Mouse (Mus musculus) spleen, adult 2 months (tissue): ENCODE results near the gene Clec4f. TPM values are rescaled to one million over a fixed set of nuclear protein-coding genes. Genes with fewer than 3 reads are reported as not detected.

Experiments
- DNase-seq, 2 experiments: peaks; one replicate each; pipeline versions ENCODE4 v3.0.0 to v3.0.0-alpha.2; 2012 to 2021; ENCODE audit warnings: low spot score in 2 of 2, low read depth in 1 of 2
- H3K27ac ChIP-seq: fragments of 200-500 bp; 2 replicates; pipeline ENCODE4 v1.5.1; 2012; ENCODE audit warnings: low read length, inconsistent platforms; ENCODE audit not compliant: insufficient read depth
- H3K27me3 ChIP-seq: fragments of 200-500 bp; 2 replicates; pipeline ENCODE4 v1.6.1; 2012; ENCODE audit warnings: mild to moderate bottlenecking, moderate library complexity, low read length, inconsistent platforms; ENCODE audit not compliant: control insufficient read depth, insufficient read depth
- H3K36me3 ChIP-seq: fragments of 200-500 bp; 2 replicates; pipeline ENCODE4 v1.6.1; 2012; ENCODE audit warnings: mild to moderate bottlenecking, low read length, inconsistent platforms; ENCODE audit not compliant: control insufficient read depth, insufficient read depth
- H3K4me1 ChIP-seq: fragments of 200-500 bp; 2 replicates; pipeline ENCODE4 v1.6.1; 2011; ENCODE audit warnings: inconsistent platforms; ENCODE audit not compliant: control insufficient read depth, insufficient read depth, insufficient read length
- H3K4me3 ChIP-seq: fragments of 200-500 bp; 2 replicates; pipeline ENCODE4 v1.5.1; 2011; ENCODE audit warnings: mild to moderate bottlenecking, inconsistent platforms; ENCODE audit not compliant: insufficient read depth, insufficient read length; ENCODE audit errors: extremely low read depth
- CTCF ChIP-seq: fragments of 200-500 bp; IDR thresholded peaks from 2 replicates; pipeline ENCODE4 v1.5.1; 2011; ENCODE audit warnings: mild to moderate bottlenecking, inconsistent platforms; ENCODE audit not compliant: insufficient read depth, insufficient read length, insufficient replicate concordance; ENCODE audit errors: extremely low read depth
- POLR2A ChIP-seq: fragments of 200-500 bp; IDR thresholded peaks from 2 replicates; pipeline ENCODE4 v1.6.1; 2011; ENCODE audit warnings: low read depth, low read length, inconsistent platforms
- WGBS: fragments of 180-500 bp; shearing (Covaris S2); methylation state at CpG from one replicate; pipeline ENCODE4 v1.1.7; 2018; 5-methylcytosine and 5-hydroxymethylcytosine counted together
- polyA plus RNA-seq: library from polyadenylated mRNA; depleted of rRNA; stranded (reverse); fragments of >200 nt; gene quantifications from 2 replicates; pipeline ENCODE4 v1.2.3, GENCODE M21; 2012; rRNA removed

Clec4f gene
- polyA plus RNA-seq: not detected in 2 replicates

DNA sequence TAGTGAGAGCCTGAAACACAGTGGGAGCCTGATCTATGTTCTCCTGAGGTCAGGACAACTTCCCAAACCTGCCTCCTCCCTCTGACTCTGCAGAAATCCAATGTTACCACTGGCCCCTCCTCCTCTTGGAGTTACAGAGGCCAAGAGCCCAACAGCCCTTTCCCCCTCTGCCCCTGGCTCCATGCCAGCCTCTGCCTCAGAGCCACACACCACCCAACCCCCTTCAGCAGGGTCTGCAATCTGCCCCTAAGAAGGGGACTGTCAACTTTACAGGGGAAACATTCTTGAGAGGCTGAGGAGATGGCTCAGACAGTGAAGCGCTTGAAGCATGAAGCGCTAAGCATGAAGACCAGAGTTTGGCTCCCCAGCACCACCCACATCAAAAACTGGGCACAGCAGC lies at the start of gene Clec4f:
TSS of gene Clec4f (minus strand) at position 101 of the 400 bp plus-strand sequence.
- no peak for DNase-seq
- peaks cover 6% of the 10 kb centered on the region; the same call in 1 of the 2 replicates for H3K4me1 ChIP-seq
- no peaks in the 10 kb centered on the region for H3K36me3 ChIP-seq
- WGBS: 96% methylated on average over 2 of the region's 2 CpGs
- no peak within 1 kb of the TSS for H3K4me3 ChIP-seq
- no peaks in the 10 kb centered on the region for H3K27me3 ChIP-seq
- H3K27ac ChIP-seq: no peak within 1 kb of the TSS
- TF ChIP-seq CTCF: no peak
- no peak for TF ChIP-seq POLR2A

DNA sequence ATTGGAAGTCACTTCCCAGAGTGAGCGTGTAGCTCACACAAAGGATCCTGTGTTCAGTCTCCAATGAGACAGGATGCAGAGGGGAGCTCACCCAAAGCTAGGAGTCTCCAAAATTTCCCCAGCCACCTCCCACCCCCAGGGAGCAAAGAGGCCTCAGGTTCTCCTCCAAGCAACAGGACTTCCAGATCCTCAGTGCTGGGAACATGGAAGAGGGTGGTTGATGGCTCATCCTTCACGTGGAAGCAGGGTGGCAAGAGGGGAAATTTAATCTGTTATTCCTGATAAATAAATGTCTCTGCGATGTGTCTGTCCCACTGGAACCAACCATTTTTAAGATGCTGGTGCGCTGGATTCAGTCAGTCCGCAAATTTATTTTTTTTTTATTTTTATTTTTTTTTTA lies 48.7 kb upstream of the Clec4f start:
- no peak for DNase-seq
- Histone ChIP-seq H3K4me3 (no peak overlapping the region), H3K4me1 (no peaks in the 10 kb centered on the region), H3K36me3 (no peaks in the 10 kb centered on the region), H3K27ac (no peak overlapping the region), H3K27me3 (peaks cover 17% of the 10 kb centered on the region)
- WGBS: 30% methylated on average over 5 of the region's 5 CpGs
- TF ChIP-seq POLR2A: no peak
- TF ChIP-seq CTCF: no peak

DNA sequence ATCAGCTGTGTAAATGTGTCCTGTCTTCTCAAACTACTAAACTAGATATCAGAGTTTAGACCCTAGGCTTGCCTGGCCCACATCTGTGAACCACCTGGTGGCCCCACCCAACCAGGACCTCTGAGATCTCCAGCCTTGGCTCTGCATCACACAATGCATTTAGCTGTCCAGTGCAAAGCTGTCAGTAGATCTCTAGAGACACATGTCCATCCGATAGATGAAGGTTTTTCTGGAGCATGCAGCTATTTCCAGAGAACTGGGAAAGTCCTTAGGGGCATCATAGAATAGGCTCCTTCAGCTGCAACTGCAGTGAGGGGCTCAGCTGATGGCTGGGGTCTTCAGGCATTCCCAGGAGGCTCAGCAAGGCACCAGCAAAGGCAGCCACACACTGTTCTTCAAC lies 48.3 kb upstream of the Clec4f start:
- H3K27me3 ChIP-seq: peaks cover 17% of the 10 kb centered on the region
- no peak overlapping the region for H3K27ac ChIP-seq
- no peaks in the 10 kb centered on the region for H3K4me1 ChIP-seq
- WGBS: 19% methylated on average over 1 of the region's 1 CpGs
- DNase-seq: no peak
- TF ChIP-seq CTCF: no peak
- TF ChIP-seq POLR2A: no peak
- no peak overlapping the region for H3K4me3 ChIP-seq
- H3K36me3 ChIP-seq: no peaks in the 10 kb centered on the region

DNA sequence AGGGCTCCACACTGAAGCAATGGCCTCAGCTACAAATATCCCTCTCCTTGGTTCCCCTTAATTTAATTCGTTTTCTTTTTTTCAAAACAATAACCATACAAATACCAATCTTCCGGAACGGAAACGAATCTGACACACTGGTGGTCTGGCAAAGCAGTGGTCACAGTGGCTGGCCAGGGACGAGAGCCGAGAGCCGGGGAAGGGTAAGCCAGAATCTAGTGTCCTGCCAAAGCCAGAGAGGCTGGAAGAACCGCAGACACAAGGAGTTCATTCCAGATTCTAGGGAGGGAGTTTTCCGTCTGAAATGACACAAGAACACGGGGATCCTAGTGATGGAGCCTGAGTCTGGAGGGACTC lies 47.7 kb upstream of the Clec4f start:
- Histone ChIP-seq H3K36me3 (no peaks in the 10 kb centered on the region), H3K27me3 (peaks cover 20% of the 10 kb centered on the region), H3K4me3 (no peak overlapping the region), H3K4me1 (no peaks in the 10 kb centered on the region), H3K27ac (no peak overlapping the region)
- WGBS: 4% methylated on average over 10 of the region's 10 CpGs
- no peak for DNase-seq
- TF ChIP-seq POLR2A (no peak), CTCF (no peak)

DNA sequence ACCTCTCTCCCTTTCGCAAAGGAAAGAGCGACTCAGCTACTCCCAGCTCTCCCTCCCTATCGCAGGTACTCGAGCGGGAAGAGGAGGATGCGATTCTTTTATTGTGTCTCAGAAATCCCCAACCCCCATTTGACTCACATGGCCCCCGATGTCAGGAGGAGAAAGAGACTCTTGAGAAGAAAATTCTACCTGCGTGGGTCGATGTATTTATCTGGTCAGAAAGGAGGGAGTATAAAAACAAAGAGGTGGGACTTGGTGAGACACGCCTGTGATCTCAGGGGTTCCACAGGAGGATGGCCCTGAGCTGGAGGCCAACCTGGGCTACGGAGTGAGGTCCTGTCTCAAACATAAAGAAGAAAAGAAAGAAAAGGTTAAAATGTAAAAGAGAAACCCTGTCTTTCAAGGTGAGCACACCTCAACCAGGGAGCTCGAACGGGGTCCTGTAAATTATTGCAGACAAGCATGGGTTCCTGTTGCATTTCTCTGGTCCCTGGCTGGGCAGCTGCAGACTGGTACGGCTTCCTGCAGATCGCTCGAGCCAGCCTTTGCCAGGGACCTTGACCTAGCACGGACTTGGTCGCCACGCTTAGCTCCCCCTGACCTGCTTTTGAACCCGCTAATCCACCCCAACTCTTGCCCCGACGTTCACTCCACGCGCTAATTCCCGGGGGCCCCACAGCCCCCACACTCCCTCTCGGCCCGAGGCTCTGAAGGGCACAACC lies 47.2 kb upstream of the Clec4f start:
- no peaks in the 10 kb centered on the region for H3K4me1 ChIP-seq
- H3K4me3 ChIP-seq: no peak overlapping the region
- 5% methylated on average over 27 of the region's 27 CpGs for WGBS
- H3K36me3 ChIP-seq: no peaks in the 10 kb centered on the region
- DNase-seq: no peak
- TF ChIP-seq POLR2A (no peak), CTCF (no peak)
- peaks cover 20% of the 10 kb centered on the region for H3K27me3 ChIP-seq
- H3K27ac ChIP-seq: no peak overlapping the region

DNA sequence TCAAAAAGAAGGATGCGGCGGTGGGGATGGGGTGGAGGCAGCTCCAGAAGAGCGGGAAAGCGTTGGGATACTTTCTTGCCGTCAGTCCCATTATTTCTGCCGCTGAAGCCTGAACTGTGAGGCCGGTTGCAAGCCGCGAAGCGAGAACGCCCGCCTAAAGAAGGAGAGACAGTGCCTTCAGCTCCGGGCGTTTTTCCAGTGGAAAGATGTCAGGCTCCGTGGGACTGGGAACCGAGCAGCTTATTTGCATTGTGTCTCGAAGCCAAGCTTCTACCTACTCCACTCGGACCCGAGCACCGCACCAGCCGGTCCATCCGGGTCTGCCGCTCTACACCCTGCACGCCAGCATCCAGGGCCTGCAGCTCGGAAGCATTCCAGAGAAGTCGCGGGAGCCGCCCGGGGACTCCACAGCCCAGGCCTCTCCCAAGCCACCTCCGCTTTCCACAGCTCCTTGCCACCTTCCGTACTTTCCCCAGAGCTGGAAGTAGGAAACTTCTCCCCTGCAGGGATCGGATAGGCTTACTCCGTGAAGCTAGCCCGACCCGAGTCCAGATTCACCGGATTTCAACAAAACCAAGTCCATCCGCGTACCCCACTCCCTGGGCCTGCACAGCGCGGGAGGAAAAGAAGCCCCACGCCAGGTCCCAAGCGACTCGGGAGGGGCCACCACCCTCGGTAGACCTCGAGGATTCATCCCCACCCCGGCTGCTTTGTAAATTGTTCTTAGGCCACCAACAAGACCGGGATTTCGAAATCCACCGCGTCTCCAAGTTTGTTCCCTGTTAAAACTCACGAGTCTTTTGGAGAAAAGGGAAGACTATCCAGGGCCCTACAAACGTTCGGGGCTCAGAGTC lies 46.4 kb upstream of the Clec4f start:
- H3K27me3 ChIP-seq: peaks cover 22% of the 10 kb centered on the region
- no peak for DNase-seq
- WGBS: 4% methylated on average over 53 of the region's 53 CpGs
- H3K27ac ChIP-seq: no peak overlapping the region
- TF ChIP-seq CTCF (no peak), POLR2A (no peak)
- H3K36me3 ChIP-seq: no peaks in the 10 kb centered on the region
- no peak overlapping the region for H3K4me3 ChIP-seq
- no peaks in the 10 kb centered on the region for H3K4me1 ChIP-seq
